Mouse (Mus musculus) embryonic facial prominence, embryonic 14.5 days (tissue): ENCODE data around the gene Mroh2a. TPM values are rescaled to one million over a fixed set of nuclear protein-coding genes. Genes with fewer than 3 reads are reported as not detected.
A peak's percentile ranks its signal among the peaks of the same experiment; 100 is the strongest.

Experiments used
- ATAC-seq: fragments of 200-750 bp; cut with Nextera tagmentation; 2 replicates; pipeline ENCODE4 v1.8.0; 2017; ENCODE audit warnings: low read depth, moderate number of reproducible peaks, moderate TSS enrichment
- DNase-seq: peaks from one replicate; pipeline ENCODE4 v3.0.0-alpha.2; 2015; ENCODE audit warnings: low spot score
- H3K27ac ChIP-seq: fragments of 300-500 bp; sonication (generic); replicated peaks from 2 replicates; pipeline ENCODE4 v1.5.1; 2014; ENCODE audit warnings: low read depth, mild to moderate bottlenecking, low read length, moderate library complexity
- H3K27me3 ChIP-seq: fragments of 300-500 bp; sonication (generic); replicated peaks from 2 replicates; pipeline ENCODE4 v1.6.1; 2014; ENCODE audit warnings: low read length; ENCODE audit not compliant: control insufficient read depth, insufficient read depth
- H3K36me3 ChIP-seq: fragments of 300-500 bp; sonication (generic); 2 replicates; pipeline ENCODE4 v1.6.1; 2014; ENCODE audit warnings: low read length, mixed read lengths; ENCODE audit not compliant: control insufficient read depth, insufficient read depth
- H3K4me1 ChIP-seq: fragments of 300-500 bp; sonication (generic); 2 replicates; pipeline ENCODE4 v1.6.1; 2014; ENCODE audit warnings: antibody characterized with exemption, low read length; ENCODE audit not compliant: control insufficient read depth, insufficient read depth
- H3K4me2 ChIP-seq: fragments of 300-500 bp; sonication (generic); 2 replicates; pipeline ENCODE4 v1.6.1; 2014; ENCODE audit warnings: low read depth, mild to moderate bottlenecking, low read length, moderate library complexity, mixed read lengths
- H3K4me3 ChIP-seq: fragments of 300-500 bp; sonication (generic); 2 replicates; pipeline ENCODE4 v1.5.1; 2014; ENCODE audit warnings: low read depth, mild to moderate bottlenecking, low read length
- H3K9ac ChIP-seq: fragments of 300-500 bp; sonication (generic); 2 replicates; pipeline ENCODE4 v1.6.1; 2014; ENCODE audit warnings: low read depth, mild to moderate bottlenecking, low read length, moderate library complexity, mixed read lengths
- H3K9me3 ChIP-seq: fragments of 300-500 bp; sonication (generic); 2 replicates; pipeline ENCODE4 v1.6.1; 2016; ENCODE audit warnings: low read length; ENCODE audit not compliant: control insufficient read depth
- WGBS: fragments of 180-500 bp; shearing (Covaris S2); extraction: QIAGEN DNeasy Blood & Tissue Kit; methylation state at CpG from one replicate; pipeline ENCODE4 v1.1.7; 2014; 5-methylcytosine and 5-hydroxymethylcytosine counted together
- polyA plus RNA-seq: library from polyadenylated mRNA; unstranded; fragments of >200 nt; fragmentation: Nextera tagmentation; extraction: Ambion mirVana; gene quantifications from 2 replicates; pipeline ENCODE4 v1.2.1, GENCODE M21; 2014

The Mroh2a gene
- polyA plus RNA-seq, 1 experiment from 2014 or later: 1.7 TPM

DNA sequence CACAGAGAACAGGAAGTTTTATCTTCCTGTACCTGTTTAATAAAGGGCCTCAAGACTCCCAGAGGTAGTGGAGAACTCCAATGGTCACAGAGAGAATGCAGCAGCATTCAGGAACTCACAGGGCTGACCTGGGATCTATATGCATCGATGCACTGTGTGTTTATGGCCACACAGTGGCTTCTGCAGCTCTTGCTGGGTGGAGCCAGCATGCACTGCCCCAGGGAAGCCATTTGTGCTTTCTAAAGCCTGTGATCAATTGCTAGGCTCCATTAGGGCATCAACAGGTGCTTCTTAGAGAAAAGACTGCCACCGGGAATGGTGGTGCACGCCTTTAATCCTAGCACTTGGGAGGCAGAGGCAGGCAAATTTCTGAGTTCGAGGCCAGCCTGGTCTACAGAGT, 46.1 kb downstream of the Mroh2a start:
- no peaks in the 10 kb centered on the region for H3K9me3 ChIP-seq
- H3K4me3 ChIP-seq: no peak overlapping the region
- ATAC-seq (no peak), DNase-seq (no peak)
- H3K36me3 ChIP-seq: peaks cover 70% of the 10 kb centered on the region
- H3K27me3 ChIP-seq: no peaks in the 10 kb centered on the region
- no peak overlapping the region for H3K4me2 ChIP-seq
- peaks cover 15% of the 10 kb centered on the region for H3K4me1 ChIP-seq
- H3K27ac ChIP-seq: no peak overlapping the region
- 66% methylated on average over 4 of the region's 4 CpGs for WGBS
- H3K9ac ChIP-seq: no peak overlapping the region

DNA sequence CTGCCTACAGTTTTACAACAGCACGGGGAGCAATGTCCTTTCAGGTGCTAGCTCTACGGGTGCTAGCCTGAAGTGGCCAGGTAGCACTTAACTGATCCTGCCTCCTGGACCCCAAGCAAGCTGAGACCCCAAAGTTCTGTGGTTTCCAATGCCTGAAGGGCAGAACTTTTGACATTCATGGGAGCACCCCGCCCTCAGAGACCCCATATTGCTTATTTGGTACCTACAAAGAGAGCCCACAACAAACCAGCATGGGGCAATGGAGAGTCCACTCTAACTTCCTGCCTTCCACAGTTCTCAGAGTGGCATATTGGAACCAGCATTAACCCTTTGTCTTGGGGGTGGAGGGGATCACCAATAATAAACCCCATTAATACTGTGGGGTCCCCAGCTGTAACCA, 46.5 kb downstream of the Mroh2a start:
- Histone ChIP-seq H3K4me3 (no peak overlapping the region), H3K27me3 (no peaks in the 10 kb centered on the region), H3K4me2 (no peak overlapping the region), H3K4me1 (peaks cover 15% of the 10 kb centered on the region), H3K9me3 (no peaks in the 10 kb centered on the region), H3K36me3 (peaks cover 65% of the 10 kb centered on the region), H3K9ac (no peak overlapping the region), H3K27ac (no peak overlapping the region)
- ATAC-seq (no peak), DNase-seq (no peak)
- 96% methylated on average over 3 of the region's 3 CpGs for WGBS

DNA sequence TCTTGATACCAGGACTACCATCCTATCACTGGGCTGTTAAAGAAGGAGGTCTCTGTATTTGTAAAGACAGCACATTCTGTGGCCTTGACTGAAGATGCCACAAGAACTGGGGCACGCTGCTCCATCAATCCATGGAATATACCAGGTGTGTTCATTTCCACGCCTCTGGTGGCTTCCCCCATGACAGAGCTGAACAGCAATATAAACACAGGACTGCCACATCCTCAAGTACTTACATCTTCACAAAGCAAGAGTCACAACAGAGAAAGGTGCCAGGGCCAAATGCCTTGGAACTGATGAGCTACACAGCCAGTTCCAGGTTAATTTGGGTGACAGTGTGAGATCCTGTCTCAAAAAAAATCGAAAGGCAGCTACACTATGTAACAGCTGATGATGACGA, 47.0 kb downstream of the Mroh2a start:
- peaks cover 60% of the 10 kb centered on the region for H3K36me3 ChIP-seq
- no peak overlapping the region for H3K27ac ChIP-seq
- ATAC-seq (no peak), DNase-seq (no peak)
- no peaks in the 10 kb centered on the region for H3K9me3 ChIP-seq
- H3K27me3 ChIP-seq: no peaks in the 10 kb centered on the region
- no peak overlapping the region for H3K9ac ChIP-seq
- WGBS: 83% methylated on average over 4 of the region's 4 CpGs
- no peak overlapping the region for H3K4me3 ChIP-seq
- H3K4me1 ChIP-seq: peaks cover 15% of the 10 kb centered on the region
- no peak overlapping the region for H3K4me2 ChIP-seq

DNA sequence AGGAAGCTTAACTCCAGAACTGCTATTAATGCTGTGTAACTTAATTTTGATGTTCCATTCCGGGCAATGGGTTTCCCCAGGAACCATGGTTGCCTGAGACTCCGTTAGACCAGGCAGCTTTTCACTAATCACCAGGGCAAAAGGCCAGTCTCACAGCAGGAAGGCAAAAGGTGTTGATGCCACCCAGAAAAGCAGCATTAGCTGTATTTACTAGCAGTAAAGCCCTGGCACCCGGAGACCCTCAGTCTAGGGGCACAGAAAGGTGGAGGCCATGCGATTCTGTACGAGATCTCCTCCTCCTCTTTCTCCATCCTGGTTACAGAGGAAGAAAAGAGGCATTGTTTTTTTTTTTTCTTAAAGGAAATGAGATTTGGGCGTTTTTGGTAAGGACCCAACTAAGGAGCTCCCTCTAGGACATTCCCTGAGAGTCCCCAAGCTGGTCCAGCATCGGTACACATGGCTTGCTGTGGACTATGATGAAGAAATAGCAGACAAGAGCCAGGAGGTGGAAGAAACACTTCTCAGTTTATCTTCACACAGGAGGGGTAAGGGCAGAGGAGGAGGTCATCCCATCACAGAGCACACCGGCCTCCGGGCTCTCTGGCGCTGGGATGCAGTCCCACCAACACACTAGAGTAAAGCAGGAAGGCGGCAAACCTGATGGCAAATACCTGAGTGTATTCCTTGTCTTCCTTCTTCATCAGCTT, 47.7 kb downstream of the Mroh2a start:
- no peaks in the 10 kb centered on the region for H3K9me3 ChIP-seq
- no peak for DNase-seq
- H3K4me1 ChIP-seq: peaks cover 15% of the 10 kb centered on the region
- no peak overlapping the region for H3K4me3 ChIP-seq
- H3K27ac ChIP-seq: no peak overlapping the region
- H3K9ac ChIP-seq: 0 out of 2 replicates have a peak overlapping the region, but pooled peaks have one; percentile 75
- no peaks in the 10 kb centered on the region for H3K27me3 ChIP-seq
- H3K4me2 ChIP-seq: no peak overlapping the region
- ATAC-seq: no peak
- WGBS: 71% methylated on average over 11 of the region's 11 CpGs
- peaks cover 53% of the 10 kb centered on the region for H3K36me3 ChIP-seq

DNA sequence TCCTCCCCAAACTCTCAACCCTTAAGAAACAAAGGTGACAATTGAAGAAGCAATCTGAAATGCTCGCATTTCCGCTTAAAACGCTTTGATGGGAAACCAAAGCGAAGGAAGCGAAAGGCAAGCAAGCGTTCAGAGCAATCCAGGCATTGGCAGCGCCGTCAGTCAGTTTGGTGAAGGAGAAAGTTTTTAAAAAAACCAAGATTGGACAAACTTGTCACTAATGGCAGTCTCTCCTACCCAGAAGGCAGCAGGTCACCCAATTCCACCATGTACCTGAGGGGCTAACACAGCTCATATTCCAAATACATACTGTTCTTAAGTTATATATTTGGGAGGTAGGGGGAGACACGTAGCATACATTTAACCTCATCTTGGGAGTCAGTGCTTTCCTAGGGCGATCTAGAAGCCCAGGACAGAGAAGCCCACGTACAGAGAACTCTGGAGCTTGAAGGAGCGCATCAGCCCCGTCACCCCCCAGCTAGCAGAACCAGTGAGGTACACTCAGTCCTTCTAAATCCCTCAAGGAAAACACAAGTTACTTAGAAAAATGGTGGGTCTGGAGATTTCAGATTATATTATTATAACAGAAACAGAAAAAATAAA, 48.4 kb downstream of the Mroh2a start:
- DNase-seq (no peak), ATAC-seq (no peak)
- no peaks in the 10 kb centered on the region for H3K27me3 ChIP-seq
- peak overlapping the region; percentile 47; the same call in 1 of the 2 replicates for H3K4me3 ChIP-seq
- peaks cover 15% of the 10 kb centered on the region for H3K4me1 ChIP-seq
- no peak overlapping the region for H3K27ac ChIP-seq
- WGBS: 69% methylated on average over 13 of the region's 13 CpGs
- peak overlapping the region; percentile 75 for H3K9ac ChIP-seq
- no peaks in the 10 kb centered on the region for H3K9me3 ChIP-seq
- peak overlapping the region; percentile 58 for H3K4me2 ChIP-seq
- H3K36me3 ChIP-seq: peaks cover 47% of the 10 kb centered on the region

DNA sequence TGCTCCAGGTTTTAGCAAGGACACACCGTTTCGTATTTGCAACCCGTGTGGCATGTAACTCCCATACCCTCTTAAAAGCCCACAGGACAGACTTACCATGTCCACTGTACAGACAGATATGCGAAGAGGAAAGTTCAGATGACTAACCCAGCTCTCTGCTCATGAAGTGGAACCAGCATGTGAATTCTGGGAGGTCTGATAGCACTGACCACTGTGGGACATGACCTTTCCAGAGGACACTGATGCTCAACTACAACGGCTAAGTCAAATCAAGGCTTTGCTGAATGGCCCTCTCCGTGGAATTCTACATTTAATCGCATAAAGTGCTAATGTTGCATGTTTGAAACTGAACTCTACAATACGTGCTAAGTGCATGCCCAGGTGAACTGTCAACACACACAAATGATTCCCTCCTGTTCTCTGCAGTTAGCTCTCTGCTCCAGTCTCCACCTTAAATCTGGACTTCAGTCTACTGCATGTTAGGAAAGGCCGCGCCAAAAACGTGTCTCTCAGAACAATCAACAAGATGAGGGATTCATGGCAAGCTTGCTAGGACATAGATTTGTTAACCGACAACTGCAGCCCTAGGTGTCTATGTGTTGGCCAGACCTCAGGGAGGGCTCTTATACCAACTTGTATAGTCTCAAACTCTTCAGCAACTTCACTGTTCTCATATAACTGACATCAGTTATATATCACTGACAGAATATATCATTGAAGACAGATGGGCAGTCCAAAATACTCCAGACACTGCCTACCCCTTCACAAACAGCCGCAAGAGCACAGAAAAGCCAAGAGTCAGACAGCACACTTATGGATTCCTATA, 49.1 kb downstream of the Mroh2a start:
- ATAC-seq: no peak
- H3K27ac ChIP-seq: 0 out of 2 replicates have a peak overlapping the region, but pooled peaks have one; percentile 77

DNA sequence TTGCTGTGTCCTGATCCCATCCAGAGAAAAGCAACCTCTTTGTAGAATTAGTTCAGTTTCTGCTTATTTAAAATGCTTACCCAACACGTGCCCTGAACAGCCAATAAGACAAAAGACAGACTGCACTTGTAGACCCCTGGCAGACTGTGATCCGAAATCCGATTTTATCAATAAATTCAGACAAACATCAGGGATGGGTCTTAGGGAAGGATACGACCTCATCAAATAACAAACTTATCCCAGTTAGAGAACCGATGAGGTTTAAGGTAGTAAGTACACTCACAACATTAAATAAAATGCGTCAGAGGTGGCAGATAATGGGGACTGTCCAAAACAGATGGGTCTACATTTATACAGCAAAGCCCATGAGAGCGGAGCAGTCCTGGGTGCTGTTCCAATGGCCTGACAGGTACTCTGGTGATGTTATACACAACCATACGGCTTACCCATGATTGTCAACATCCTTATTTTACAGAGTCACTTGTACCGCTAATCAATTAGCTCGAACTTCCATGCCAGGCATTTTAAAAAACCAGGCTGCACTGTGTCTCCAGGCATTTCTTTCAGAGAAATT, 49.8 kb downstream of the Mroh2a start:
- peak; percentile 11; the same call in 1 of the 2 replicates for ATAC-seq

More for the DNA sequence above, 49.1 kb downstream of the Mroh2a start:
- H3K4me3 ChIP-seq: peak overlapping the region; percentile 47
- no peak for DNase-seq
- H3K4me1 ChIP-seq: peaks cover 15% of the 10 kb centered on the region
- H3K9ac ChIP-seq: peak overlapping the region; percentile 75
- H3K4me2 ChIP-seq: peak overlapping the region; percentile 58
- H3K9me3 ChIP-seq: no peaks in the 10 kb centered on the region
- H3K36me3 ChIP-seq: peaks cover 46% of the 10 kb centered on the region
- H3K27me3 ChIP-seq: no peaks in the 10 kb centered on the region
- WGBS: 65% methylated on average over 13 of the region's 13 CpGs

DNA sequence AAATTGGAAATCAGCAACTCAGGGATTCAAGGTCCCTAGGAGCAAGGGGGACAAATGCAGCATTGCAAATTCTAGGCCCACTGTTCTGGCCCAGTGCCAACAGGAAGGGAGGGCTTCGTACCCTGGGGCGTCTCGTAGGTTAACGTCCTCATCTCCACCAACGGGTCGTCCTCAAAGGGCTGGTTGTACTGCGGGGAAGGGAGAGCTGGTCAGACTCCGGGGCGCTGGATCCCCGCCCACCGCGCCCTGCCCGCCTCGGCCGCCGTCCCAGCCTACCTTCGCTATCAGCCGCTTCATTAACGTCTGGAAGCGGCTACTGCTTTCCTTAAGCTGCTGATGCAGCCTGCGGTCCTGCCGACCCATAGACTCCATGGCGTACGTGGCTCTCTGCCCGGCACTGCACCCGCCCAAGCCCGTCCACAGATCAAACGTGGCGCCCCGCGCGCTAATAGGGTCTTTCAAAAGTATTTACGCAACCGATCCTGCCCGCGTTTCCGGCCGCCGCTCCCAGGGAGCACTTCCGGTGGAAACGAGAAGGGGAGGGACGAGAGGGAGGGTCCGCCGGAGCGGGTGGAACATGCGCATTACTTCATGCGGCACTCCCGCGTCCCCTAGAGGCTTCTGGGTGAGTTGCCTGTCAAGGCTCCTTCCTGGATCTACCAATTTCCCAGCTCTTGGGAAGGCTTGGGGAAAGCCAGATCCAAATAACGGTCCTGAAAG, 50.5 kb downstream of the Mroh2a start, which contains the start of the genes Hjurp and Trpm8:
Hjurp (minus strand) TSS at position 536 of the 720 bp plus-strand sequence.
Trpm8 (plus strand) TSS at position 564 of the 720 bp plus-strand sequence.
- no peaks in the 10 kb centered on the region for H3K27me3 ChIP-seq
- peaks cover 36% of the 10 kb centered on the region for H3K36me3 ChIP-seq
- peak within 1 kb of the TSS; percentile 75 for H3K9ac ChIP-seq
- peak within 1 kb of the TSS; percentile 77 for H3K27ac ChIP-seq
- WGBS: under 1% methylated on average over 50 of the region's 50 CpGs
- H3K4me3 ChIP-seq: peak within 1 kb of the TSS; percentile 47
- H3K4me1 ChIP-seq: peaks cover 15% of the 10 kb centered on the region
- peak within 1 kb of the TSS; percentile 58 for H3K4me2 ChIP-seq
- ATAC-seq (peak; percentile 98), DNase-seq (peak; percentile 100)
- peaks cover 7% of the 10 kb centered on the region; the same call in 1 of the 2 replicates for H3K9me3 ChIP-seq

More for the DNA sequence above, 49.8 kb downstream of the Mroh2a start:
- Histone ChIP-seq H3K4me1 (peaks cover 15% of the 10 kb centered on the region), H3K36me3 (peaks cover 42% of the 10 kb centered on the region), H3K9me3 (0 out of 2 replicates have a peak, but pooled peaks cover under 1% of the 10 kb centered on the region), H3K4me3 (peak overlapping the region; percentile 47), H3K4me2 (peak overlapping the region; percentile 58), H3K27me3 (no peaks in the 10 kb centered on the region), H3K27ac (peak overlapping the region; percentile 77), H3K9ac (peak overlapping the region; percentile 75)
- DNase-seq: no peak
- WGBS: 24% methylated on average over 10 of the region's 10 CpGs
